Mouse (Mus musculus) bone marrow macrophage, adult 2 months (primary cell): ENCODE data around the gene Egln1. TPM values are rescaled to one million over a fixed set of nuclear protein-coding genes. Genes with fewer than 3 reads are reported as not detected.

Source experiments
- H3K27ac ChIP-seq: 2 replicates; pipeline ENCODE4 v1.5.1; 2012; ENCODE audit warnings: low read depth, low read length; ENCODE audit not compliant: insufficient read depth
- H3K4me1 ChIP-seq: 2 replicates; pipeline ENCODE4 v1.6.1; 2012; ENCODE audit warnings: low read length; ENCODE audit not compliant: control insufficient read depth, insufficient read depth
- H3K4me3 ChIP-seq: 2 replicates; pipeline ENCODE4 v1.5.1; 2012; ENCODE audit warnings: mild to moderate bottlenecking, low read length, moderate library complexity; ENCODE audit not compliant: insufficient read depth
- CTCF ChIP-seq: IDR thresholded peaks from 2 replicates; pipeline ENCODE4 v1.5.1; 2012; ENCODE audit warnings: low read depth, mild to moderate bottlenecking, low read length, moderate library complexity
- POLR2A ChIP-seq: IDR thresholded peaks from 2 replicates; pipeline ENCODE4 v1.6.1; 2012; ENCODE audit warnings: mild to moderate bottlenecking, low read depth, low read length, borderline replicate concordance
- polyA plus RNA-seq: library from polyadenylated mRNA; stranded (reverse); fragments of >200 nt; gene quantifications from 2 replicates; pipeline ENCODE4 v1.2.4, GENCODE M21; 2012; ENCODE audit not compliant: missing spikeins, insufficient read depth, insufficient read length

The Egln1 gene
- polyA plus RNA-seq, 1 experiment, result 27.7 TPM

- peaks cover 26% of the 10 kb centered on the region for H3K4me1 ChIP-seq
- TF ChIP-seq POLR2A (no peak), CTCF (no peak)
- H3K27ac ChIP-seq, result no peak overlapping the region
- H3K4me3 ChIP-seq, result peak overlapping the region; percentile 83
Measured at GRCm38 (mm10) chr8:124896010-124896631, 53.0 kb downstream of the Egln1 start.

- Histone ChIP-seq H3K4me3 (no peak overlapping the region), H3K27ac (no peak overlapping the region), H3K4me1 (peaks cover 19% of the 10 kb centered on the region)
- TF ChIP-seq CTCF, result no peak
- TF ChIP-seq POLR2A, result no peak
Measured at GRCm38 (mm10) chr8:124892596-124892995, 56.5 kb downstream of the Egln1 start.

- Histone ChIP-seq H3K4me1 (no peaks in the 10 kb centered on the region), H3K4me3 (no peak overlapping the region), H3K27ac (no peak overlapping the region)
- TF ChIP-seq CTCF (no peak), POLR2A (no peak)
Measured at GRCm38 (mm10) chr8:124888385-124888784, 60.7 kb downstream of the Egln1 start.

DNA sequence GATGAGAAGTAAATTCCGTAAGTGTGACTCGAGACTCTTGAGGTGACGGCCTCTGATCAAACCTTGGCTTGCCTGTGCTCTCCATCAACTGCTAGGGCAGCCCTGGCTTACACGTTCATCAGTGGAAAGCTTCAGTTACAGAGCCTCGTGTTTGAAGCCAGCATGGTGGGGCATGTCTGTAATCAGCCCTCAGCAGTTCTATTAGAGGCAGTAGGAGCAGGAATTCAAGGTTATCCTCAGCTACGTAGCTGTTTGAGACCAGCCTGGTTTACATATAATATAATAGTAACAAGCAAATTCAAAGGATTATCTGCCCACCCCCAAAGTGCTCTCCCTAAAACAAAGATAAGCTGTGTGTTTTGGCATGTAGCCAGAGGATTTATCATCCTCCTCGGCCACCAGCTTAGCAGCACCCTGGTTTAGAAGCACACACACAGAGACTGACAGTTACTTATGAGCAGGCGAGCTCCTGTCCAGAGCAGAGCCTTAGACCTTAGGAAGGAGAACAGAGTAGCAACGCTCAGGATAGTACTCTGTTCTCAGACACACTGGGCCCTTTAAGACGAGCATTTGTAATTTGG is 70.1 kb downstream of the Egln1 start:
- TF ChIP-seq CTCF, result no peak
- TF ChIP-seq POLR2A, result no peak
- Histone ChIP-seq H3K4me3 (no peak overlapping the region), H3K4me1 (no peaks in the 10 kb centered on the region), H3K27ac (no peak overlapping the region)

GRCm38 (mm10) chr8:124878141-124878540 is 71.0 kb downstream of the Egln1 start:
- Histone ChIP-seq H3K27ac (no peak overlapping the region), H3K4me3 (no peak overlapping the region), H3K4me1 (no peaks in the 10 kb centered on the region)
- TF ChIP-seq POLR2A, result no peak
- no peak for TF ChIP-seq CTCF

DNA sequence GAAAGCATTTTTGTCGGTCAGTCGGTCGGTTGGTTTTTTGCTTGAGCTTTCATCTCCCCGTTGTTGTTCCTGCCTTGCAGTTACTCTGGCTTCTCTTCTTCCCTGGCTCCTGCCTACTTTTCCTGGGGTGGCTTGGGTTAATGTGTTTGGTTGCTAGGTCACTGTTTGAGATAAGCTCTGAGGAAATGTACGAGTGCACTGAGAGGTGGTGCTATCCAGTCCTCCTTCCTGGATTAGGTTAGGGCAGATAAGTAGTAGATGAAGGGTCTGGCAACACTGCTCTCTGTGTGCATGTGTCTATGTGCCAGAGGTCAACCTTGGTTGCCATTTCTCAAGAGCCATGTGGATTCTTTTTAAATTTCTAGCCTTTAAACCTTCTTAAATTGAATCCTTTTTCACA is 76.4 kb downstream of the Egln1 start:
- Histone ChIP-seq H3K27ac (no peak overlapping the region), H3K4me3 (no peak overlapping the region), H3K4me1 (peaks cover 11% of the 10 kb centered on the region)
- TF ChIP-seq CTCF, result no peak
- TF ChIP-seq POLR2A, result no peak

DNA sequence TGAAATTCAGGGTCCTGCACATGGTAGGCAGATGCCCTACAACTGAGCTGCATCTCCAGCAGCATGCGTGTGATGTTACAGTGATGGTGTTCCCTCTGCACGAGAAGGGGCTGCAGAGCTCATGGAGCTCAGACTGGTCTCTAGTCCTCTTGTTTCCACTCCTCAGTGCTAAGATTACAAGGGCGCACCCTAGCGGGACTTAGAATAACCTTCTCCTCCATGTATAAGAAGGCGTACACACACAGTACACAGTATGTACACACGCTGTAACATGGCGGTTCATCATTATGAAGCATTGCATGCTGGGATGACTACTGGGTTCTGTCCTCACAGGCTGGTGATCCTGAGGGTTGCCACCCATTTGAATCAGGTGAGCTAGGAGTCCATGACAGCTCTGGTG is 77.0 kb downstream of the Egln1 start:
- H3K27ac ChIP-seq, result no peak overlapping the region

DNA sequence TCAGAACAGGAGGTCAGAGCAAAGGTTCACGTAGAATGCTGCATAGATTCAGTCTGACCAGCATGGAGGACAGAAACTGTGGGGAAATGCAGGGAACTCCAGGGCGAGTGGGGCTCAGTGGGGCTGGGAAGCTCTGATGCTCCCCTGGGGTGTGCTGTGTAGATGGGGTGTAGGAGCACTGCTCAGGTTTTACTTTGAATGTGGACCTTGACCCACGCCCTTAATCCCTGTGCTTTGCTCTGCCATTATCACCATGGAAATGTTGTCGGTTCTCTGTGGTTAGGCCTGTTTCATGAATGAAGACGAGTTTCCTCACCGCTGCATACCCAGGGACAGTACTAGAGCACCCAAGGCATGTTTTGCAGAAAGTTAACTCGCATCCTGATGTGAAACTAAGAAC is 77.7 kb downstream of the Egln1 start:
- H3K4me3 ChIP-seq, result no peak overlapping the region
- TF ChIP-seq CTCF, result no peak
- TF ChIP-seq POLR2A, result no peak

More for the DNA sequence above, 77.0 kb downstream of the Egln1 start:
- Histone ChIP-seq H3K4me1 (peaks cover 17% of the 10 kb centered on the region), H3K4me3 (no peak overlapping the region)
- TF ChIP-seq CTCF (no peak), POLR2A (no peak)

GRCm38 (mm10) chr8:124869708-124870107 is 79.4 kb downstream of the Egln1 start:
- no peak overlapping the region for H3K27ac ChIP-seq
- H3K4me3 ChIP-seq, result no peak overlapping the region
- H3K4me1 ChIP-seq, result peaks cover 33% of the 10 kb centered on the region
- no peak for TF ChIP-seq POLR2A
- no peak for TF ChIP-seq CTCF

More for the DNA sequence above, 77.7 kb downstream of the Egln1 start:
- peaks cover 21% of the 10 kb centered on the region for H3K4me1 ChIP-seq
- no peak overlapping the region for H3K27ac ChIP-seq

GRCm38 (mm10) chr8:124867126-124867525 is 82.0 kb downstream of the Egln1 start:
- no peak for TF ChIP-seq CTCF
- no peak for TF ChIP-seq POLR2A
- H3K4me3 ChIP-seq, result no peak overlapping the region
- H3K4me1 ChIP-seq, result peaks cover 38% of the 10 kb centered on the region
- H3K27ac ChIP-seq, result no peak overlapping the region

GRCm38 (mm10) chr8:124866669-124867068 is 82.5 kb downstream of the Egln1 start:
- Histone ChIP-seq H3K4me1 (peaks cover 38% of the 10 kb centered on the region), H3K4me3 (no peak overlapping the region), H3K27ac (no peak overlapping the region)
- no peak for TF ChIP-seq CTCF
- no peak for TF ChIP-seq POLR2A
